Mouse (Mus musculus): Measurements from ENCODE around the gene Hoxd8. TPM values are rescaled to one million over a fixed set of nuclear protein-coding genes. Genes with fewer than 3 reads are reported as not detected.

Hoxd8 gene
- polyA plus RNA-seq, 1 experiment from 2014 or later = 0.04 TPM

DNA sequence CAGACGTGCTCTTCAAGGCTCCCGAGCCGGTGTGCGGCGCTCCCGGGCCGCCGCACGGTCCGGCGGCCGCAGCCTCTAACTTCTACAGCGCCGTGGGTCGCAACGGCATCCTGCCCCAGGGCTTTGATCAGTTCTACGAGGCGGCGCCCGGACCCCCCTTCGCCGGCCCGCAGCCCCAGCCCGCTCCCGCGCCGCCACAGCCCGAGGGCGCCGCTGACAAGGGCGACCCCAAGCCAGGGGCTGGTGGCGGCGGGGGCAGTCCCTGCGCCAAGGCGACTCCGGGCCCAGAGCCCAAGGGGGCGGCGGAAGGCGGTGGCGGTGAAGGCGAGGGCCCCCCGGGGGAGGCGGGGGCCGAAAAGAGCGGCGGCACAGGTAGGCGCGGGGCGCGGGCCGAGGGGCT, 21.6 kb upstream of the Hoxd8 start:
- H3K4me3 ChIP-seq (ENCODE audit: low read depth, low read length) = no peak overlapping the region

GRCm38 (mm10) chr2:74683471-74683951, 20.9 kb upstream of the Hoxd8 start:
- WGBS (ENCODE audit: insufficient replicate concordance) = 3% methylated on average over 18 of the region's 18 CpGs
- Histone ChIP-seq H3K27me3 (ENCODE audit: control insufficient read depth, insufficient read depth, low read depth, low read length) (peaks cover 95% of the 10 kb centered on the region), H3K9me3 (replicated peaks; ENCODE audit: control insufficient read depth, low read length) (no peaks in the 10 kb centered on the region), H3K4me3 (ENCODE audit: low read depth, low read length) (no peak overlapping the region), H3K36me3 (ENCODE audit: control insufficient read depth, insufficient read depth) (no peaks in the 10 kb centered on the region), H3K27ac (ENCODE audit: low read length) (no peak overlapping the region), H3K4me2 (ENCODE audit: low read depth, low read length) (no peak overlapping the region), H3K9ac (ENCODE audit: low read depth, low read length) (no peak overlapping the region), H3K4me1 (ENCODE audit: control insufficient read depth, low read depth, low read length) (peaks cover 3% of the 10 kb centered on the region)
- ATAC-seq (ENCODE audit: low read depth) = no peak

More for the DNA sequence above, 21.6 kb upstream of the Hoxd8 start:
- H3K9me3 ChIP-seq (replicated peaks; ENCODE audit: control insufficient read depth, low read length) = no peaks in the 10 kb centered on the region
- no peak overlapping the region for H3K9ac ChIP-seq (ENCODE audit: low read depth, low read length)
- H3K27me3 ChIP-seq (ENCODE audit: control insufficient read depth, insufficient read depth, low read depth, low read length) = peaks cover 94% of the 10 kb centered on the region
- no peak overlapping the region for H3K4me2 ChIP-seq (ENCODE audit: low read depth, low read length)
- no peaks in the 10 kb centered on the region for H3K36me3 ChIP-seq (ENCODE audit: control insufficient read depth, insufficient read depth)
- peaks cover 3% of the 10 kb centered on the region for H3K4me1 ChIP-seq (ENCODE audit: control insufficient read depth, low read depth, low read length)
- 2% methylated on average over 43 of the region's 51 CpGs for WGBS (ENCODE audit: insufficient replicate concordance)
- ATAC-seq (ENCODE audit: low read depth) = no peak
- H3K27ac ChIP-seq (ENCODE audit: low read length) = no peak overlapping the region

DNA sequence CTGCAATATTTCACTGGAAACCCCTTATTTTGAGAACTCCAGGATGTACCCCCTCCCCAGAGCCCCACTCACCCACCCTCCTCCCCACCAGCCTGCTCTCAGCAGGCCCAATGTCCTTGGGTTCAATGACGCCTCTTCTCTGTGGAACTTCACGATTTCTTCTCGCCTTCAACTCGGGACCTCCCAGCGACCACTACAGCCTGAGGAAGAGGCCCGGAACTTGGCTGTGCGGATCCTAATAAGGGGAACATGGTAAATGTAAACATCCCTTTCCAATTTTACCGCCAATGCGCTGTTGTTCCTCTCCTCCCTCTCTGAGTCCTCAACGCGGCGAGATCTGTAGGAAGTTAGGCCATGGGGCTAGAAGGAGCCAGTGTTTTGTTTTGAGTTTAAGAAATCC, 20.3 kb upstream of the Hoxd8 start:
- H3K4me1 ChIP-seq (ENCODE audit: control insufficient read depth, low read depth, low read length) = peaks cover 3% of the 10 kb centered on the region
- no peak overlapping the region for H3K27ac ChIP-seq (ENCODE audit: low read length)
- ATAC-seq (ENCODE audit: low read depth) = no peak
- H3K4me3 ChIP-seq (ENCODE audit: low read depth, low read length) = no peak overlapping the region
- no peaks in the 10 kb centered on the region for H3K36me3 ChIP-seq (ENCODE audit: control insufficient read depth, insufficient read depth)
- no peak overlapping the region for H3K9ac ChIP-seq (ENCODE audit: low read depth, low read length)
- H3K4me2 ChIP-seq (ENCODE audit: low read depth, low read length) = no peak overlapping the region
- no peaks in the 10 kb centered on the region for H3K9me3 ChIP-seq (replicated peaks; ENCODE audit: control insufficient read depth, low read length)
- peaks cover 94% of the 10 kb centered on the region for H3K27me3 ChIP-seq (ENCODE audit: control insufficient read depth, insufficient read depth, low read depth, low read length)
- WGBS (ENCODE audit: insufficient replicate concordance) = 1% methylated on average over 12 of the region's 12 CpGs

GRCm38 (mm10) chr2:74685059-74685603, 19.3 kb upstream of the Hoxd8 start:
- H3K27me3 ChIP-seq (ENCODE audit: control insufficient read depth, insufficient read depth, low read depth, low read length) = peaks cover 94% of the 10 kb centered on the region
- H3K27ac ChIP-seq (ENCODE audit: low read length) = no peak overlapping the region
- no peaks in the 10 kb centered on the region for H3K9me3 ChIP-seq (replicated peaks; ENCODE audit: control insufficient read depth, low read length)
- no peak overlapping the region for H3K4me3 ChIP-seq (ENCODE audit: low read depth, low read length)
- H3K9ac ChIP-seq (ENCODE audit: low read depth, low read length) = no peak overlapping the region
- H3K36me3 ChIP-seq (ENCODE audit: control insufficient read depth, insufficient read depth) = no peaks in the 10 kb centered on the region
- ATAC-seq (ENCODE audit: low read depth) = no peak
- WGBS (ENCODE audit: insufficient replicate concordance) = 7% methylated on average over 4 of the region's 4 CpGs
- peaks cover 3% of the 10 kb centered on the region for H3K4me1 ChIP-seq (ENCODE audit: control insufficient read depth, low read depth, low read length)
- H3K4me2 ChIP-seq (ENCODE audit: low read depth, low read length) = no peak overlapping the region

- no peak for ATAC-seq (ENCODE audit: low read depth)
- Histone ChIP-seq H3K9ac (ENCODE audit: low read depth, low read length) (no peak overlapping the region), H3K27me3 (ENCODE audit: control insufficient read depth, insufficient read depth, low read depth, low read length) (peaks cover 91% of the 10 kb centered on the region), H3K36me3 (ENCODE audit: control insufficient read depth, insufficient read depth) (no peaks in the 10 kb centered on the region), H3K4me2 (ENCODE audit: low read depth, low read length) (no peak overlapping the region), H3K9me3 (replicated peaks; ENCODE audit: control insufficient read depth, low read length) (no peaks in the 10 kb centered on the region), H3K27ac (ENCODE audit: low read length) (no peak overlapping the region), H3K4me1 (ENCODE audit: control insufficient read depth, low read depth, low read length) (peaks cover 3% of the 10 kb centered on the region), H3K4me3 (ENCODE audit: low read depth, low read length) (no peak overlapping the region)
- WGBS (ENCODE audit: insufficient replicate concordance) = 5% methylated on average over 17 of the region's 17 CpGs
These were observed 18.0 kb upstream of the Hoxd8 start for GRCm38 (mm10) chr2:74686301-74686987.

DNA sequence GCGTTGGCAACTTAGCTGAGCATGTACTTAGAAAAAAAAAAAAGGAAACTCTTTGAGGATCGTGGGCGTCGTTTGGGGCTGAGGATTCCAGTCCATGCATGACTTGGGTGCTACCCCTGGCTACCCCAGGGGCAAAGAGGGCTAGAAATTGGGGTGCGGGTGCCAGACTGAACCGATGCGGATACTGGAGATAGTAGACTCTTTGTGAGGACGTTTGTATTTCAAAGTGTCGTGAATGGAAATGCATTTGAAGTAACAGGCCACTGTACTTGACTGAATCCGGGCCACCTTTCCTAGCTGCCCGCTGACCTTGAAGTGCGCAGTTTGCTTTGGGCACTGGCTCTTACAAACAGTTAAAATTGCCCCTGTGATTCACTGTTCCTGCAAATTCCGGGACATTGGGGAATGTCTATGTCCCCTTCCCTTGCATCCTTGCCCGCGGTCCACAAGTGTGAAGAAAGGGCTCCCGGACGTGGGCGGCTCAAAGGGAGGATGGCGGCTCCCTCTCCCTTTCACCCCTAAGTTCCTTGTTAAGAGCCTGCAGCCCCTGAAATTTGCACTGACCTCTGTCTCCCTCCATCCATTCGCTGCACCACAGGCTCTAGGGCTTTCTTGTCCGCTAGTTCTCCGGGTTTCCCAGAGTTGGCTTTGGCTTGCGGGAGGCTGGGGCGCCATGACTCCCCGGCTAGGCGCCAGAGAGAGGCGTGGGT, 17.3 kb upstream of the Hoxd8 start:
- 1% methylated on average over 27 of the region's 27 CpGs for WGBS (ENCODE audit: insufficient replicate concordance)

GRCm38 (mm10) chr2:74687698-74688555, 16.5 kb upstream of the Hoxd8 start:
- Histone ChIP-seq H3K9ac (ENCODE audit: low read depth, low read length) (no peak overlapping the region), H3K27ac (ENCODE audit: low read length) (no peak overlapping the region), H3K4me3 (ENCODE audit: low read depth, low read length) (no peak overlapping the region), H3K27me3 (ENCODE audit: control insufficient read depth, insufficient read depth, low read depth, low read length) (peaks cover 91% of the 10 kb centered on the region), H3K9me3 (replicated peaks; ENCODE audit: control insufficient read depth, low read length) (no peaks in the 10 kb centered on the region), H3K4me2 (ENCODE audit: low read depth, low read length) (no peak overlapping the region), H3K36me3 (ENCODE audit: control insufficient read depth, insufficient read depth) (no peaks in the 10 kb centered on the region), H3K4me1 (ENCODE audit: control insufficient read depth, low read depth, low read length) (no peaks in the 10 kb centered on the region)
- WGBS (ENCODE audit: insufficient replicate concordance) = under 1% methylated on average over 31 of the region's 31 CpGs
- ATAC-seq (ENCODE audit: low read depth) = no peak

More for the DNA sequence above, 17.3 kb upstream of the Hoxd8 start:
- ATAC-seq (ENCODE audit: low read depth) = no peak
- no peak overlapping the region for H3K27ac ChIP-seq (ENCODE audit: low read length)
- no peak overlapping the region for H3K4me2 ChIP-seq (ENCODE audit: low read depth, low read length)
- H3K4me1 ChIP-seq (ENCODE audit: control insufficient read depth, low read depth, low read length) = peaks cover 3% of the 10 kb centered on the region
- H3K36me3 ChIP-seq (ENCODE audit: control insufficient read depth, insufficient read depth) = no peaks in the 10 kb centered on the region
- H3K9ac ChIP-seq (ENCODE audit: low read depth, low read length) = no peak overlapping the region
- H3K9me3 ChIP-seq (replicated peaks; ENCODE audit: control insufficient read depth, low read length) = no peaks in the 10 kb centered on the region
- H3K27me3 ChIP-seq (ENCODE audit: control insufficient read depth, insufficient read depth, low read depth, low read length) = peaks cover 91% of the 10 kb centered on the region
- no peak overlapping the region for H3K4me3 ChIP-seq (ENCODE audit: low read depth, low read length)

DNA sequence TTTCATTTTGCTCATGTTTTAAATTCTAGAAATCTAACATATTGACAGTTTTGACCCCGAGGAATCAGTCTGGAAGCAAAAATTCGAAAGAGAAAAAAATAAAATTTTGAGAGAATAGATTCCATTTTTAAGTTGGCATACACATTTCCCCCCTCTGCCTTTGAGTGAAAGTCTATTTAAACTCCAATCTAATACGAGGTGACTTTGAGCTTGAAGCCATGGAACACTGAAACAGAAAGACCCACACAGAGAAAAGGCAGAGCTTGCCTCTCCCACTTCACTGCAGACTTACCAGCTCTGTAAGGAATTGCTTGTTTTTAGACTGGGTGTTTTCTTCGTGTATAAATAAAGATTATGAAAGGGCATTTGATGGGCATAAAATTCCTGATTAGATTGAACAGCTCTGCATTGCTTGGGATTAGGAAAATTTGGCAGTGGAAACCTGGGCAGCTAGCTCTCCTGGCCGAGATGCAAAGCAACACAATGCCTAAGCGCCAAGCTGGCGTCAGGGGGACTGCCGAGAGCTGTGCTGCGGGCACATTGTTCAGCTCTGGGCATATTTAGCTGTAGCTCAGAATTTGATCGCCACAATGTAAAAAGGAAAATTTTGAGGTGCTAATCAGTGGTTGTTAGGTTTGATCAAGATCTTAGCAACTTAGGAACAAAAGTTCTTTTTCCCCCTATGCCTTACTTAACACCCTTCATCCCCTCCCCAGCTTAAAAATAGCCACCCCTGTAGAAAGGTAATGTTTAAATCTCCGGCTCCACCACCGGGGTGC, 15.4 kb upstream of the Hoxd8 start:
- Histone ChIP-seq H3K4me2 (ENCODE audit: low read depth, low read length) (no peak overlapping the region), H3K4me3 (ENCODE audit: low read depth, low read length) (no peak overlapping the region), H3K9me3 (replicated peaks; ENCODE audit: control insufficient read depth, low read length) (no peaks in the 10 kb centered on the region), H3K36me3 (ENCODE audit: control insufficient read depth, insufficient read depth) (no peaks in the 10 kb centered on the region), H3K27me3 (ENCODE audit: control insufficient read depth, insufficient read depth, low read depth, low read length) (peaks cover 91% of the 10 kb centered on the region), H3K9ac (ENCODE audit: low read depth, low read length) (no peak overlapping the region), H3K4me1 (ENCODE audit: control insufficient read depth, low read depth, low read length) (no peaks in the 10 kb centered on the region), H3K27ac (ENCODE audit: low read length) (no peak overlapping the region)
- ATAC-seq (ENCODE audit: low read depth) = no peak
- 3% methylated on average over 12 of the region's 12 CpGs for WGBS (ENCODE audit: insufficient replicate concordance)

Measured in liver, embryonic 16.5 days (tissue).